18 mouse cellular contexts compared by ENCODE assay signal in genomic region chr2:30754831-30755230, GRCm38 (mm10). TPM values are rescaled to one million over a fixed set of nuclear protein-coding genes. Genes with fewer than 3 reads are reported as not detected.
A peak's percentile ranks its signal among the peaks of the same experiment; 100 is the strongest.
DNase-seq lines count a peak whose midpoint lies in the region; ATAC-seq lines count a peak whose summit lies in the region.
"Had no signal": no experiment of that assay in that cellular context is flagged by ENCODE, and none has a peak within 500 bp of the region (broad histone marks: within the 10 kb centered on the region; RNA-seq: fewer than 3 reads in every experiment).

No protein-coding gene starts in this region.

- no peak for DNase-seq in forebrain, embryonic 10.5 days (ENCODE audit: extremely low spot score, low spot score)
- no peak for DNase-seq in hindbrain, embryonic 10.5 days (ENCODE audit: low spot score)
- DNase-seq in hindbrain, embryonic 14.5 days (ENCODE audit: low spot score): no peak
- DNase-seq in midbrain, embryonic 10.5 days (ENCODE audit: low spot score): no peak
- no peak for DNase-seq in limb, embryonic 11.5 days (ENCODE audit: low spot score)
- no peak for DNase-seq in ovary, postnatal 10 days (ENCODE audit: low spot score)
- DNase-seq: adrenal gland, postnatal 36 days; cerebellum, adult 11 months; cerebellum, adult 8-10 months; cerebellum, postnatal 25 days; heart, postnatal 4 days had no signal

- H3K9me3 ChIP-seq in forebrain, embryonic 10.5 days: peaks cover 9% of the 10 kb centered on the region
- H3K9me3 ChIP-seq in forebrain, embryonic 13.5 days (replicated peaks): no peaks in the 10 kb centered on the region; the same call in 1 of the 2 replicates
- H3K9me3 ChIP-seq in hindbrain, embryonic 10.5 days: peaks cover 10% of the 10 kb centered on the region
- no peaks in the 10 kb centered on the region; the same call in 1 of the 2 replicates for H3K9me3 ChIP-seq in hindbrain, embryonic 14.5 days (ENCODE audit: control insufficient read depth, low read length)
- peaks cover 3% of the 10 kb centered on the region; the same call in 1 of the 2 replicates for H3K9me3 ChIP-seq in midbrain, embryonic 10.5 days (replicated peaks)
- no peaks in the 10 kb centered on the region for H3K9me3 ChIP-seq in midbrain, embryonic 15.5 days
- H3K9me3 ChIP-seq in limb, embryonic 11.5 days (ENCODE audit: control insufficient read depth, low read length): no peaks in the 10 kb centered on the region
- H3K9me3 ChIP-seq: hindbrain, embryonic 13.5 days; intestine, embryonic 15.5 days had no signal

- WGBS in forebrain, embryonic 10.5 days: 75% methylated on average over 3 of the region's 3 CpGs
- WGBS in forebrain, embryonic 13.5 days: 92% methylated on average over 3 of the region's 3 CpGs
- 79% methylated on average over 3 of the region's 3 CpGs for WGBS in hindbrain, embryonic 10.5 days
- 79% methylated on average over 3 of the region's 3 CpGs for WGBS in hindbrain, embryonic 14.5 days
- WGBS in midbrain, embryonic 10.5 days: 83% methylated on average over 3 of the region's 3 CpGs
- 88% methylated on average over 3 of the region's 3 CpGs for WGBS in midbrain, embryonic 15.5 days
- WGBS in limb, embryonic 11.5 days: 80% methylated on average over 3 of the region's 3 CpGs

- H3K4me3 ChIP-seq in forebrain, embryonic 10.5 days: no peak overlapping the region
- no peak overlapping the region for H3K4me3 ChIP-seq in forebrain, embryonic 13.5 days
- H3K4me3 ChIP-seq in hindbrain, embryonic 10.5 days: no peak overlapping the region
- H3K4me3 ChIP-seq in hindbrain, embryonic 14.5 days (replicated peaks; ENCODE audit: low read length): no peak overlapping the region
- H3K4me3 ChIP-seq in midbrain, embryonic 10.5 days: no peak overlapping the region
- H3K4me3 ChIP-seq in midbrain, embryonic 15.5 days: no peak overlapping the region
- no peak overlapping the region for H3K4me3 ChIP-seq in limb, embryonic 11.5 days (ENCODE audit: low read depth, low read length)
- H3K4me3 ChIP-seq: embryonic facial prominence, embryonic 13.5 days; heart, embryonic 13.5 days; hindbrain, embryonic 13.5 days; intestine, embryonic 15.5 days had no signal

- H3K36me3 ChIP-seq in forebrain, embryonic 10.5 days (replicated peaks): 0 out of 2 replicates have a peak, but pooled peaks cover 4% of the 10 kb centered on the region
- H3K36me3 ChIP-seq in forebrain, embryonic 13.5 days (ENCODE audit: poor library complexity, severe bottlenecking): peaks cover 4% of the 10 kb centered on the region; the same call in 1 of the 2 replicates
- H3K36me3 ChIP-seq in hindbrain, embryonic 10.5 days: 0 out of 2 replicates have a peak, but pooled peaks cover 3% of the 10 kb centered on the region
- no peaks in the 10 kb centered on the region for H3K36me3 ChIP-seq in hindbrain, embryonic 14.5 days (replicated peaks; ENCODE audit: control insufficient read depth, insufficient read depth)
- H3K36me3 ChIP-seq in midbrain, embryonic 10.5 days: no peaks in the 10 kb centered on the region
- no peaks in the 10 kb centered on the region for H3K36me3 ChIP-seq in midbrain, embryonic 15.5 days (replicated peaks)
- no peaks in the 10 kb centered on the region for H3K36me3 ChIP-seq in limb, embryonic 11.5 days (ENCODE audit: control insufficient read depth, insufficient read depth, low read length)
- H3K36me3 ChIP-seq: embryonic facial prominence, embryonic 13.5 days; heart, embryonic 13.5 days; hindbrain, embryonic 13.5 days; intestine, embryonic 15.5 days had no signal

- peak overlapping the region; percentile 51 for H3K27ac ChIP-seq in forebrain, embryonic 10.5 days
- H3K27ac ChIP-seq in forebrain, embryonic 13.5 days: no peak overlapping the region
- H3K27ac ChIP-seq in hindbrain, embryonic 10.5 days: peak overlapping the region; percentile 72
- no peak overlapping the region for H3K27ac ChIP-seq in hindbrain, embryonic 14.5 days
- peak overlapping the region; percentile 53 for H3K27ac ChIP-seq in midbrain, embryonic 10.5 days (replicated peaks)
- H3K27ac ChIP-seq in midbrain, embryonic 15.5 days: no peak overlapping the region
- H3K27ac ChIP-seq in limb, embryonic 11.5 days (replicated peaks; ENCODE audit: low read depth, low read length): 0 out of 2 replicates have a peak overlapping the region, but pooled peaks have one; percentile 14
- H3K27ac ChIP-seq: embryonic facial prominence, embryonic 13.5 days; heart, embryonic 13.5 days; hindbrain, embryonic 13.5 days; intestine, embryonic 15.5 days had no signal

- H3K9ac ChIP-seq in forebrain, embryonic 13.5 days: no peak overlapping the region
- H3K9ac ChIP-seq in hindbrain, embryonic 14.5 days: no peak overlapping the region
- no peak overlapping the region for H3K9ac ChIP-seq in midbrain, embryonic 15.5 days
- H3K9ac ChIP-seq in limb, embryonic 11.5 days (ENCODE audit: low read length): no peak overlapping the region
- H3K9ac ChIP-seq: embryonic facial prominence, embryonic 13.5 days; heart, embryonic 13.5 days; hindbrain, embryonic 13.5 days; intestine, embryonic 15.5 days had no signal

- H3K4me1 ChIP-seq in forebrain, embryonic 10.5 days: peaks cover 61% of the 10 kb centered on the region
- peaks cover 31% of the 10 kb centered on the region for H3K4me1 ChIP-seq in forebrain, embryonic 13.5 days
- H3K4me1 ChIP-seq in hindbrain, embryonic 10.5 days (replicated peaks): peaks cover 61% of the 10 kb centered on the region
- peaks cover 4% of the 10 kb centered on the region; the same call in 1 of the 2 replicates for H3K4me1 ChIP-seq in hindbrain, embryonic 14.5 days (replicated peaks; ENCODE audit: control insufficient read depth, insufficient read depth, low read length)
- peaks cover 53% of the 10 kb centered on the region for H3K4me1 ChIP-seq in midbrain, embryonic 10.5 days
- H3K4me1 ChIP-seq in midbrain, embryonic 15.5 days: peaks cover 10% of the 10 kb centered on the region; the same call in 1 of the 2 replicates
- H3K4me1 ChIP-seq in limb, embryonic 11.5 days (ENCODE audit: control insufficient read depth, insufficient read depth, low read length): peaks cover 25% of the 10 kb centered on the region

- no peak for ATAC-seq in forebrain, embryonic 13.5 days
- ATAC-seq in hindbrain, embryonic 14.5 days (ENCODE audit: low FRiP score): no peak
- ATAC-seq in midbrain, embryonic 15.5 days (replicated peaks): no peak
- ATAC-seq in limb, embryonic 11.5 days (ENCODE audit: insufficient number of reproducible peaks, low FRiP score, low TSS enrichment, low read depth): no peak
- ATAC-seq: forebrain, embryonic 14.5 days; intestine, embryonic 15.5 days had no signal

- no peak overlapping the region for H3K4me2 ChIP-seq in forebrain, embryonic 13.5 days
- H3K4me2 ChIP-seq in hindbrain, embryonic 14.5 days (replicated peaks): no peak overlapping the region
- no peak overlapping the region for H3K4me2 ChIP-seq in midbrain, embryonic 15.5 days
- no peak overlapping the region for H3K4me2 ChIP-seq in limb, embryonic 11.5 days (ENCODE audit: low read depth, severe bottlenecking)
- H3K4me2 ChIP-seq: embryonic facial prominence, embryonic 13.5 days; heart, embryonic 13.5 days; hindbrain, embryonic 13.5 days; intestine, embryonic 15.5 days had no signal

- H3K27me3 ChIP-seq in forebrain, embryonic 10.5 days (ENCODE audit: poor library complexity, severe bottlenecking): peaks cover 7% of the 10 kb centered on the region; the same call in 1 of the 2 replicates
- H3K27me3 ChIP-seq in forebrain, embryonic 13.5 days: 0 out of 2 replicates have a peak, but pooled peaks cover 3% of the 10 kb centered on the region
- peaks cover 11% of the 10 kb centered on the region; the same call in 1 of the 2 replicates for H3K27me3 ChIP-seq in hindbrain, embryonic 10.5 days (ENCODE audit: insufficient read depth, poor library complexity, severe bottlenecking)
- no peaks in the 10 kb centered on the region for H3K27me3 ChIP-seq in hindbrain, embryonic 14.5 days (ENCODE audit: control insufficient read depth, insufficient read depth, low read length)
- peaks cover 10% of the 10 kb centered on the region for H3K27me3 ChIP-seq in midbrain, embryonic 10.5 days (ENCODE audit: low read depth, poor library complexity, severe bottlenecking)
- H3K27me3 ChIP-seq in midbrain, embryonic 15.5 days (replicated peaks): no peaks in the 10 kb centered on the region
- no peaks in the 10 kb centered on the region for H3K27me3 ChIP-seq in limb, embryonic 11.5 days (ENCODE audit: control insufficient read depth, insufficient read depth, low read length)
- H3K27me3 ChIP-seq: embryonic facial prominence, embryonic 13.5 days; heart, embryonic 13.5 days; hindbrain, embryonic 13.5 days; intestine, embryonic 15.5 days had no signal

RNA-seq across cellular contexts. Expression of gene 1700001O22Rik, which starts 48.6 kb away (rescaled TPM):
- 3.3 and 4.8 TPM in 2 replicates for polyA plus RNA-seq in forebrain, embryonic 10.5 days (2016; fragmentation: Nextera tagmentation; extraction: Ambion mirVana)
- 3.8 and 4.5 TPM in 2 replicates for polyA plus RNA-seq in forebrain, embryonic 13.5 days (2015; fragmentation: Nextera tagmentation; extraction: Ambion mirVana)
- polyA plus RNA-seq in hindbrain, embryonic 10.5 days (2016; fragmentation: Nextera tagmentation; extraction: Ambion mirVana): 3.1 and 3.4 TPM in 2 replicates
- 0.87 and 2.1 TPM in 2 replicates for polyA plus RNA-seq in hindbrain, embryonic 14.5 days (2014; fragmentation: Nextera tagmentation; extraction: Ambion mirVana)
- polyA plus RNA-seq in midbrain, embryonic 10.5 days (2016; fragmentation: Nextera tagmentation; extraction: Ambion mirVana): 3.5 and 4.0 TPM in 2 replicates
- polyA plus RNA-seq in midbrain, embryonic 15.5 days (2015; fragmentation: Nextera tagmentation; extraction: Ambion mirVana): 1.2 and 1.7 TPM in 2 replicates
- polyA plus RNA-seq in limb, embryonic 11.5 days (2014; fragmentation: Nextera tagmentation; extraction: Ambion mirVana): 2.6 and 3.9 TPM in 2 replicates

RNA-seq across cellular contexts. Expression of gene Ntmt1, which starts 52.8 kb away (rescaled TPM):
- 124 and 131 TPM in 2 replicates for polyA plus RNA-seq in forebrain, embryonic 10.5 days (2016; fragmentation: Nextera tagmentation; extraction: Ambion mirVana)
- 120 and 127 TPM in 2 replicates for polyA plus RNA-seq in forebrain, embryonic 13.5 days (2015; fragmentation: Nextera tagmentation; extraction: Ambion mirVana)
- polyA plus RNA-seq in hindbrain, embryonic 10.5 days (2016; fragmentation: Nextera tagmentation; extraction: Ambion mirVana): 125 and 134 TPM in 2 replicates
- 102 and 103 TPM in 2 replicates for polyA plus RNA-seq in hindbrain, embryonic 14.5 days (2014; fragmentation: Nextera tagmentation; extraction: Ambion mirVana)
- polyA plus RNA-seq in midbrain, embryonic 10.5 days (2016; fragmentation: Nextera tagmentation; extraction: Ambion mirVana): 126 and 127 TPM in 2 replicates
- 122 and 123 TPM in 2 replicates for polyA plus RNA-seq in midbrain, embryonic 15.5 days (2015; fragmentation: Nextera tagmentation; extraction: Ambion mirVana)
- 102 and 109 TPM in 2 replicates for polyA plus RNA-seq in limb, embryonic 11.5 days (2014; fragmentation: Nextera tagmentation; extraction: Ambion mirVana)

Comparison
In these comparisons a context has a peak if more than half of its experiments do, and no peak if none do; other contexts are left out.
1. H3K27ac ChIP-seq: peak in forebrain, embryonic 10.5 days (single experiment), hindbrain, embryonic 10.5 days (single experiment), midbrain, embryonic 10.5 days (single experiment) and limb, embryonic 11.5 days (single experiment); none in forebrain, embryonic 13.5 days (single experiment), hindbrain, embryonic 14.5 days (single experiment) and midbrain, embryonic 15.5 days (single experiment).